Mouse (Mus musculus): Measurements from ENCODE around the gene Serpinb1a. TPM values are rescaled to one million over a fixed set of nuclear protein-coding genes. Genes with fewer than 3 reads are reported as not detected.

The Serpinb1a gene
- polyA plus RNA-seq (2015; fragmentation: Illumina TruSeq; extraction: RNeasy Lipid Tissue Mini Kit (QIAGEN cat#74804); ENCODE audit: insufficient read depth, low replicate concordance): 252 TPM

GRCm38 (mm10) chr13:32850668-32851404 is at the start of gene Serpinb1a:
Serpinb1a (minus strand) TSS chr13:32851185.

GRCm38 (mm10) chr13:32898111-32898510 is 47.1 kb upstream of the Serpinb1a start, which contains the start of gene Serpinb1c:
Serpinb1c (minus strand) TSS chr13:32898211.

GRCm38 (mm10) chr13:32802259-32803081 is 48.5 kb downstream of the Serpinb1a start, which contains the start of gene D930007J09Rik:
D930007J09Rik (minus strand) TSS chr13:32802849.

GRCm38 (mm10) chr13:32801693-32802221 is 49.2 kb downstream of the Serpinb1a start, which contains the start of gene Wrnip1:
Wrnip1 (plus strand) TSS chr13:32802038.

Other genes with a start within 250 kb of the Serpinb1a start
- gene Mylk4, start 67.2 kb downstream of the Serpinb1a start, polyA plus RNA-seq (2015; fragmentation: Illumina TruSeq; extraction: RNeasy Lipid Tissue Mini Kit (QIAGEN cat#74804); ENCODE audit: insufficient read depth, low replicate concordance): not detected
- 29.8 TPM for gene Wrnip1, start 49.1 kb downstream of the Serpinb1a start, polyA plus RNA-seq (2015; fragmentation: Illumina TruSeq; extraction: RNeasy Lipid Tissue Mini Kit (QIAGEN cat#74804); ENCODE audit: insufficient read depth, low replicate concordance)
- gene D930007J09Rik, start 48.3 kb downstream of the Serpinb1a start, polyA plus RNA-seq (2015; fragmentation: Illumina TruSeq; extraction: RNeasy Lipid Tissue Mini Kit (QIAGEN cat#74804); ENCODE audit: insufficient read depth, low replicate concordance): not detected
- gene Serpinb1c, start 47.0 kb upstream of the Serpinb1a start, polyA plus RNA-seq (2015; fragmentation: Illumina TruSeq; extraction: RNeasy Lipid Tissue Mini Kit (QIAGEN cat#74804); ENCODE audit: insufficient read depth, low replicate concordance): not detected
- gene Serpinb6b, start 114.0 kb upstream of the Serpinb1a start, polyA plus RNA-seq (2015; fragmentation: Illumina TruSeq; extraction: RNeasy Lipid Tissue Mini Kit (QIAGEN cat#74804); ENCODE audit: insufficient read depth, low replicate concordance): 116 TPM
- gene Serpinb9, start 152.1 kb upstream of the Serpinb1a start, polyA plus RNA-seq (2015; fragmentation: Illumina TruSeq; extraction: RNeasy Lipid Tissue Mini Kit (QIAGEN cat#74804); ENCODE audit: insufficient read depth, low replicate concordance): 68.0 TPM
- 1.2 TPM for gene Serpinb9b, start 176.2 kb upstream of the Serpinb1a start, polyA plus RNA-seq (2015; fragmentation: Illumina TruSeq; extraction: RNeasy Lipid Tissue Mini Kit (QIAGEN cat#74804); ENCODE audit: insufficient read depth, low replicate concordance)
- 0.54 TPM for gene Serpinb1b, start 227.4 kb upstream of the Serpinb1a start, polyA plus RNA-seq (2015; fragmentation: Illumina TruSeq; extraction: RNeasy Lipid Tissue Mini Kit (QIAGEN cat#74804); ENCODE audit: insufficient read depth, low replicate concordance)

Measured in spleen, adult 10 weeks (tissue).